Mouse (Mus musculus): ENCODE measurements around the gene Tmcc3. TPM values are rescaled to one million over a fixed set of nuclear protein-coding genes. Genes with fewer than 3 reads are reported as not detected.

The Tmcc3 gene
- polyA plus RNA-seq, 1 experiment from 2014 or later: 4.8 TPM

Small RNA genes within 50 kb of the gene (microRNA-seq; reads per million reads assigned to microRNA genes)
- not detected for gene Mir7211

Other genes with a start within 250 kb of the Tmcc3 start
- 11.6 and 12.3 TPM in 2 replicates for gene Nr2c1, start 163.9 kb upstream of the Tmcc3 start, polyA plus RNA-seq (2016; fragmentation: Nextera tagmentation; extraction: Ambion mirVana)
- gene Ndufa12, start 113.2 kb upstream of the Tmcc3 start, polyA plus RNA-seq (2016; fragmentation: Nextera tagmentation; extraction: Ambion mirVana): 429 and 433 TPM in 2 replicates
- gene Gm4792, start 13.2 kb upstream of the Tmcc3 start, polyA plus RNA-seq (2016; fragmentation: Nextera tagmentation; extraction: Ambion mirVana): 0.48 TPM in 1 of 2 replicates, not detected in the other